Mouse (Mus musculus) megakaryocyte, embryonic 14.5 days (primary cell): ENCODE data around the gene Gnao1.

Experiments
- FLI1 ChIP-seq: IDR thresholded peaks from 2 replicates; pipeline ENCODE4 v1.6.1; 2012; ENCODE audit warnings: low read length, inconsistent platforms, mixed read lengths
- GATA1 ChIP-seq: IDR thresholded peaks from 3 replicates; pipeline ENCODE4 v1.6.1; 2012; ENCODE audit warnings: mixed read lengths, low read length, inconsistent platforms, borderline replicate concordance

DNA sequence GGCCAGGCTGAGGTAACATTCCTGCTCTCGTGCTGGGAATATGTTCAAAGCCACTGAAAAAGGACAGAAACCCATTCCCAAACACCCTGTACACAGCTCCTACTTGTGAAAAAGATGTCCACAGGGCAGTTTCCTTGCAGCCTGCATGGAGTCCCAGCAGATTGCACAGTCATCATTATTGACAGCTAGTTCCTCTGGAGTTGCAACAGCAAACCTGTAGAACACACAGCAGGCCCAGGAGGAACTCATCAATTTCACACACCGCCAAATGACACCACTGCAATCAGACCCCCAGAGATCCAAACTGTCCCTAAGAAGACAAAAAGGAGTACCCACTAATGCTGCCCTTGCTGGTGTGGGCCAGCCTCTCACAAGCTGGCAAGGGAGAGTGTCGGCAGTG, 175.0 kb downstream of the Gnao1 start:
- TF ChIP-seq GATA1 (no peak), FLI1 (no peak)
